Mouse (Mus musculus) embryo, embryonic 10.5 days (tissue): ENCODE measurements around the gene Sdhb.

Source experiments
- DNase-seq: peaks from one replicate; pipeline ENCODE4 v3.0.0-alpha.2; 2015; ENCODE audit warnings: low spot score

Sdhb gene

GRCm38 (mm10) chr4:140977886-140978692 lies 17.1 kb downstream of the Sdhb start:
- no peak for DNase-seq

- no peak for DNase-seq
Observed at GRCm38 (mm10) chr4:140981605-140982004, 20.6 kb downstream of the Sdhb start.

GRCm38 (mm10) chr4:140982808-140983207 lies 21.8 kb downstream of the Sdhb start:
- no peak for DNase-seq

DNA sequence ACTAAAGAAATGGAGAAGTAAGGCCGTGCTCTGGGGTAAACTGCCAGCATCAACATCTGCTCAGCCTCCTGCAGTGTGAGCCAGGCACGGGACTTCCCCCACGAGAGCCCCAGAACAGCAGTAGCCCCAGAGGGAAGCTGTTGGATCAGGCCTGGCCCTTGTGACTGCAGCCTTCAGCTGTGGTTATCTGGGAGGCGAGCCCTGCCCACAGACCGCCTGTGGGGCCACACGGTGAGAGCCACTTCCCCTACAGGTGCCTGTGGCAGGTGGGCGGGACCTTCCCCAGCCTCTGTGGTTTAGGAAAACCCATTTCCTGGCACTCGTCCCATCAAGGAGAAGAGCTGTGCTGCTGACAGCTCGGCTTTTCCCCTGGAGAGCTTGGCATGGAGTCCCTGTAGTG lies 22.4 kb downstream of the Sdhb start:
- no peak for DNase-seq

DNA sequence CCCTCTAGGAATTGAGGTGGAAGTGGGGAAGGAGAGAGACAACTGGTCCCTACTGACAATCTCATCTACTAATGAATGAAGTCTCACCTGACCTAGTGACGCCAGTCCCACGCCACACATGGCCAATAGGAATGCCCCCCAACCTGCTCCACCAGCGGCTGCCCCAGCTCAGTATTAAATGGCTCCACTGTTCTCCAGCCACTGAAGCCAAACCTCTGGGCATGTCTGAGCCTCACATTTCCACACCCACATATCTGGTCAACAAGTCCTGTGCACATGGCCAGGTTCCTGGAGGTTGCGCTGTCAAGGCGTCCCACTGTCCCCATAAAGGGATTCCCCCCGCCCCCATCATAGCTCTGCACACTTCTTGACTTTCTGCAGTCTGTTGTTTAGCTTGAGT lies 23.5 kb downstream of the Sdhb start:
- no peak for DNase-seq

DNA sequence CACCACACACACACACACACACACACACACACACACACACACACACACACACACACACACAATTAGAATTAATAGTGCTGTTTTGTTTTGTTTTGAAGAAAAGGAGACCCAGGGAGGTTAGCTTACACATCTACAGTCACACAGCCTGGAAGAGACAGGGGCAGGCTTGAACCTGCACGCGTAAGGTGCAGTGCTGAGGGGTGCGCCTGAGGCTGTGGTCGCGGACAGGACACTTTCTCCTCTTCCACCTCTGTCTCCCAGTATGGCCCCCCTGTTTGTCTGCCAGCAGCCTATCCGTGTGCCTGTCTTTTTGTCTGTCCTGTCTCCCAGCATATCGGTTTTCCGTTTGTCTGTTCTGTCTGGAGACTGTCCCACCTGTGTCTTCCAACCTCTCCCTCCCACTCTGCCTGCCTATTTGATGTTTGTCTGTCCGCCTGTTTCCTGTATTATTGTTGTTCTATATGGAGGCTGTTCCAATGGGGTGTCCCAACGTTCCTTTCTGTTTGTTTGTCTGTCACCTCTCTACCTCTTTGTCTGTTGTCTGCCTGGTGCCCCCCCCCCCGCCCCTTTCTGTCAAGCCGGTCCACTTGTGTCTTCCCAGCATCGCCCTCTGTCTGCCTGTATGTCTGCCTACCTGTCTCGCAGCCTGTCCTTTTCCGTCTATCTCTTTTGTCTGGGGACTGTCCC lies 25.2 kb downstream of the Sdhb start:
- peak; percentile 10 for DNase-seq

DNA sequence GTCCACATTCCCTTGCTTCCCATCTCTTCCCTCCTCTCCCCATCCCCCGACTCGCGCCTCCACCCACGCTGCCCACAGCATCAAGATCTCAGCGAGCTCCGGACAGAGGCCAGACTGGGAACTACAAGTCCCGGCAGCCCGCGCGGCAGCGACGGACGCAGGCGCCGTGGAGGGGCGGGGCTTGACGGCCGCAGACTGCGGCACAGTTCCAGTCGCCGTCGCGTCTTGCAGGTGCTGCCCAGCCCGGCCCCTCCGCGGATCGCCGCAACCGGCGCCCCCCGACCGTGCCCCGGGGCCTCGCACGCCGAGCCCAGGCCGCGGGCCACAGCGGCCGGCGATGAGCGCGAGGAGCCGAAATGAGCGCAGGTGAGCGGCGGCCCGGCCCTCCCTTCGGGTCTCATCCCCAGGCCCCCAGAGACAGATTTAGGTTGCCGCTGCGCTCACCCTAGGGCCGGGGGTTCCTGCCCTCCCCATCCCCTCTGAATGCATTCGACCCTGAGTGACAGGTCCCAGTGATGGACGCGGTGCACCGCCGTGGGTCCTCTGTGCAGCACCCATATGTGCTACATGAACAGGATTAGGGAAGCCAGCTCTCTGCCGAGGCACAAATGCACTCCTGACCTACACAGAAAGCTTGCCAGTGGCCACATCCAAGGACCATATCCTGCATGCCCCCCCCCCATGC lies 25.9 kb downstream of the Sdhb start, which contains the start of gene Atp13a2:
TSS of gene Atp13a2 (plus strand) at position 163 of the 685 bp plus-strand sequence.
- DNase-seq, result peak; percentile 91

- DNase-seq, result no peak
Observed at GRCm38 (mm10) chr4:140987476-140987875, 26.5 kb downstream of the Sdhb start.

- DNase-seq, result no peak
Observed at GRCm38 (mm10) chr4:140988706-140989290, 27.8 kb downstream of the Sdhb start.

DNA sequence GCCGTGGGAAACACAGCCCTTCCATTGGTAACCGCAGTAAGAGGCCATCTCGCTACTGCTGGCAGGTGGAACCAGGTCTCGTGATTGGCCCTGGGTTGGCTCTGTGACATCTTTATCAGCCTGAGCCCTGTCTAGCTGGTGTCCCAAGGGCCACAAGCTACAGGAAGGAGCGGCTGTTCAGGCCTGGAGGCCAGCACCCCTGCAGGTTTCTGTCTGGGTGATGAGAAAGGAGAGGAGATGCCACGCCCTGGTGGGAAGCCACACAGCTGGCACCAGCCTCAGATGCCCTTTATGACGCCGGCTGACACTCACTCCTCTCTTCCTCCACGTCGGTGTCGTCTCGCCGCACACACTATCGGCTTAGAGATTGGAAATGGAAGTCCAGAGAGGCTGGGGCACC lies 28.4 kb downstream of the Sdhb start:
- no peak for DNase-seq

DNA sequence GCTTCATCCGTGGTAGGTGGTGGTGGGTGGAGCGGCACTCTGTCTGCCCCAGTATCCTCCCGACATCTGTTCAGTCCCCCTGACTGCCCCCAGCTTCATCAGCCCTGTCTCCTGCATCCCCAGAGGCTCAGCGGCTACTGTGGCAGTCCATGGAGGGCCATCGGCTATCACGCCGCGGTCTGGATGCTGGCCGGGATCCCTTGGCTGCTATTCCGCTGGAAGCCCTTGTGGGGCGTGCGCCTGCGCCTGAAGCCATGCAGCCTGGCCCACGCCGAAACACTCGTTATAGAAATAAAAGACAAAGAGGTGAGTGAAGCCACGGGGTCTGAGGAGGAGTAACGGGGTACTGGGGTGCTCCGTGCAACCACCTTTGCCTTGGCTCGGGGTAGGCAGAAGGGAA lies 31.2 kb downstream of the Sdhb start:
- no peak for DNase-seq

- DNase-seq, result no peak
Observed at GRCm38 (mm10) chr4:140993846-140994245, 32.8 kb downstream of the Sdhb start.

- no peak for DNase-seq
Observed at GRCm38 (mm10) chr4:140995811-140996210, 34.8 kb downstream of the Sdhb start.

- no peak for DNase-seq
Observed at GRCm38 (mm10) chr4:140996812-140997211, 35.8 kb downstream of the Sdhb start.

DNA sequence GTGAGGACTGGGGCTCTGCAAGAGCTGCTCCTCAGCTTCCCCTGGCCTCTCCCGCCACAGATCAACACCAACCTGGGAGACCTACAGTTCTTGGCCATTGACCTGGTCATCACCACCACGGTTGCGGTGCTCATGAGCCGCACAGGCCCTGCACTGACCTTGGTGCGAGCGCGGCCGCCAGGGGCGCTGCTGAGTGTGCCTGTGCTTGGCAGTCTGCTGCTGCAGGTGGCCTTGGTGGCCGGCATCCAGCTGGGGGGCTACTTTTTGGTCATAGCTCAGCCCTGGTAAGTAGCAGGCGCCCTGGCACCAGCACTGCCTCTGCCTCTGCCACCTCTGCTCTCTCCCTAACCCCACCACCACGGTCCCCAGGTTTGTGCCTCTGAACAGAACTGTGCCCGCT lies 45.0 kb downstream of the Sdhb start:
- DNase-seq, result no peak

DNA sequence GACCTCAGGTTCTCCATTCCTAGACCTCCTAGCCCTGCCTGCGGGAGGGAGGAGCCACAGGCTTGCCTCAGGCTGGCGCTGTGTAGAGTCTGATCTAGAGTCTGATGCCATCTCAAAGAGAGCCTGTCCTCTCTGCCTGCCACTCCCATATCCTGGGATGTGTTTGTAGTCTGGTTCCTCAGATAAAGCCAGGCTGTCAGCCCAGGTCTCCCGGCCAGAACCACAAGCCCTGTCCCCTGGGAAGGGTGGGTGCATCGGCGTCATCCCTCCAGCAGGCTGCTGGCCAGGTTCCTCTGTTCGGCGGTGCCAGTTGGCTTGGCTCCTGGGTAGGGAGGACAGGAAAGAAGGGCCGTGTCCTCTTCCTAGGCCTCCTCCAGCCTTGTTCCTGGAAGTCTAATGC lies 47.0 kb downstream of the Sdhb start:
- no peak for DNase-seq

DNA sequence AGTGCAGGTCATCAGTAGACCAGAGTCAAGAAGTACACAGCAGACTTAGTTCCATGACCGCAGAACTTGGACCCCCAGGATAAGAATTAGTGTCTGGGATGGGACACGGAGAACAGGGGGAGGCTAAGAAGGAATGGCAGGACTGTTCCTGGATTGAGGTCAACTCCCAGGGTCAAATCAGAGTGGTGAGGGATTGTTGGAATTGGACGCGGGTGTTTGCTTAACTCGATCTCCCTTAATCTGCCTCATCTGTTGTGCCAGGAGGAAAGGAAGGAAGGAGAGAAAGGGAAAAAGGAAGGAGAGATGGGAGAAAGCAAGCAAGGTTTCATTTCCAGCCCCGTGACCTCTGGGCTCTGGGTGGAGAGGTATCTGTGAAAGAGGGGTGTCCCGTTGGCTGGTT lies 49.1 kb downstream of the Sdhb start, which contains the start of gene Mfap2:
TSS of gene Mfap2 (plus strand) at position 301 of the 400 bp plus-strand sequence.
- DNase-seq, result no peak

GRCm38 (mm10) chr4:141010526-141010925 lies 49.5 kb downstream of the Sdhb start:
- peak; percentile 82 for DNase-seq

DNA sequence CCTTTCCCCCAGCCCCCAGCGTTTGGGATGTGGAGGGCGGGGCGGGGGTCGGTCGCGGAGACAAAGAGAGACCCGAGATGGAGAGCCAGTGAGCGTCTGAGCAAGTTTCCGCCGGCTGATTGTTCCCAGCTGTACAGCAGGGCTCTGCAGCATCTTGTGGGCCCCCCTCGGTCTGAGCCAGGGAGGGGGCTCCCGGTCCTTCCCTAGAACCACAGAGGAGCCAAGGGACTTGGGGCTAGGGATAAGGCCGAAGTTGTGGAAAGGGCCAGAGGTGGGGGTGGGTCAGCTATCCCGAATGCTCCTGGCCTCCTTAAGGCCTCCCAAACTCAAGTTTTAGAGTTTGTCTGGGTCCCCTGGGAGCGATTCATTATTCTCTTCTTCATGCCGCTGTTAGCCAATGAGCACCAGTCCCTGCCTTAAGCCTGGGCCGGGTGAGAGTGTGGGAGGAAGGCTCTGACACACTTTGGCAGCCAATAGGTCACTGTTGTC lies 50.0 kb downstream of the Sdhb start:
- DNase-seq, result peak; percentile 81

- DNase-seq, result peak; percentile 26
Observed at GRCm38 (mm10) chr4:141011556-141012328, 50.7 kb downstream of the Sdhb start.

DNA sequence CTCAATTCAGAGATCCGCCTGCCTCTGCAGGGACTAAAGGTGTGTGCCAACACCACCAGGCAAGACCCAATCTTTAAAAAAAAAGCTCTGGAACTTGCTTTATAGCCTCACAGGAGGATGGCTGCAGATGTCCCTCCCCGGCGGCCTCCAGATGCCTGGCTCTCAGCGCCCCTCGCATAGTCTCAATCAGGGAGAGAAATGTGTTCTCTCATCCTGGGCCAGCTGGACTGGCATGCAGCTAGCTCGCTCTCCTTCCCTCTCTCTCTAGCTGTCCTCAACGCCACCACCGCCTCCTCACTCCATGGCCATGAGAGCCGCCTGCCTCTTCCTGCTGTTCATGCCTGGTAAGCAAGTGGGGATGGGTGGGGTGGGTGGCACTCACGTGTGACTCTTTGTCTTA lies 51.6 kb downstream of the Sdhb start:
- no peak for DNase-seq
